Mouse (Mus musculus): ENCODE measurements at regions not wholly inside any gene's neighbourhood (a gene's known extent, or its start where the extent isn't known, plus 50 kb on each side); places are given as distances from the start of the nearest gene placed in this dataset.

DNA sequence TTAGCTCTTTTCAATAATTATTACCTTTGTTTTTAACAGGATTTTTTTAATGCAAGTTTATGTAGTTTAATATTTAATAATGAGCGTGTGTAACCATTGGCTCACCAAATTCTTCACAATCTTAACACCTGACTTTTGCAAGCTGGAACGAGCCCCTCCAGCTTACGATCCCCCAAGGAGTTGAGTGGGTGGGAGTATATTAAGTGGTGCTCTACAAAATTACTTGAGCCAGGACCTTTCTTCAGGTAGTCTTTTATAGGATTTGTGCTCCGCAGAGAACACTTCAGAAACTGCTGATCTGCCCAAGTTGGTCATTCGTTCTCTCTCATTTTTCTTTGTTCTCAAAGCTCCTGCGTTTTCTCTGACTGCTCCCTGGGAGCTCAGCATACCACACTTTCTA, 144.5 kb upstream of the Tab2 start:
- TF ChIP-seq EP300 (IDR thresholded peaks at IDR 0.05; ENCODE audit: low read depth in 1 of 2, low read length in 2 of 2) (no peak), POLR2AphosphoS2 (IDR thresholded peaks at IDR 0.05; ENCODE audit: low read length) (no peak), GATA1 (IDR thresholded peaks at IDR 0.05; ENCODE audit: low read depth, low read length) (no peak)

Measured in MEL (cell line).